Comparison of ENCODE assay signal across 10 mouse cellular contexts in the genomic region with DNA sequence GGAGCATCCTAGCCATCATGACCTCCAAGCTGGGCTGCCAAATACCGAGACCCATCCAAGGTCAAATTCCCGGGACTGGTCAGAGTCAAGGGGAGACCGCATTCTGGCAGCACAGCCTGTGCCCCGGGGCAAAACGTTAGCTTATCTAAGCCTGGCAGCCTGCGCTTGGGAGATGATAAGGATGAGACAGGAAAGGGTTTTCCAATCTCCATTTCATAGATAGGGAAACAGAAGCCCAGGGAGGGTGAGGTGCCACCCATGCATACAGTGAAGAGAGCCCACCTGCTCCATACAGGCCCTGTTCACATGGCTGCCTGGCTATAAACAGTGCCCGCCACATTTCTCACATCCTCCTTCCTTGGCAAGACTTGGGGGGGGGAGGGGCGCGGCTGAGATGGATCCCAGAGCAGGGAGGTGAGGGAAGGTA. TPM values are rescaled to one million over a fixed set of nuclear protein-coding genes. Genes with fewer than 3 reads are reported as not detected.
A peak's percentile ranks its signal among the peaks of the same experiment; 100 is the strongest.
DNase-seq lines count a peak whose midpoint lies in the region; ATAC-seq and TF ChIP-seq lines count a peak whose summit lies in the region.
"Had no signal": no experiment of that assay in that cellular context is flagged by ENCODE, and none has a peak within 500 bp of the region (broad histone marks: within the 10 kb centered on the region; RNA-seq: fewer than 3 reads in every experiment).

No protein-coding gene starts in this region.

- H3K27ac ChIP-seq in cerebellum, adult 2 months (ENCODE audit: insufficient read depth, low read length): peak overlapping the region; percentile 13; the same call in 1 of the 2 replicates
- 0 out of 2 replicates have a peak overlapping the region, but pooled peaks have one; percentile 24 for H3K27ac ChIP-seq in kidney, embryonic 14.5 days (ENCODE audit: low read depth, low read length)

- no peak overlapping the region for H3K4me2 ChIP-seq in kidney, embryonic 14.5 days (replicated peaks; ENCODE audit: low read depth, low read length)

- no peak overlapping the region for H3K4me3 ChIP-seq in cerebellum, adult 2 months (replicated peaks; ENCODE audit: insufficient read depth, low read depth, low read length)
- H3K4me3 ChIP-seq in kidney, embryonic 14.5 days (ENCODE audit: low read length): no peak overlapping the region

- WGBS in cerebellum, adult 2 months: 11% methylated on average over 9 of the region's 9 CpGs
- WGBS in kidney, embryonic 14.5 days: 54% methylated on average over 9 of the region's 9 CpGs

- H3K9me3 ChIP-seq in kidney, embryonic 14.5 days (ENCODE audit: control insufficient read depth, low read length): no peaks in the 10 kb centered on the region

- H3K27me3 ChIP-seq in cerebellum, adult 2 months (ENCODE audit: control insufficient read depth, insufficient read depth, low read length): no peaks in the 10 kb centered on the region
- peaks cover 10% of the 10 kb centered on the region; the same call in 1 of the 2 replicates for H3K27me3 ChIP-seq in kidney, embryonic 14.5 days (ENCODE audit: control insufficient read depth, insufficient read depth, low read length)

- no peak for DNase-seq in cerebellum, adult 2 months
- no peak for DNase-seq in cerebellum, adult 9-10 months
- peak; percentile 88 for DNase-seq in adrenal gland, adult 2 months
- peak; percentile 73 to 83 for DNase-seq in heart, adult 18-20 months
- DNase-seq in lung, postnatal 10 days: peak; percentile 40
- no peak for DNase-seq in urinary bladder, adult 2 months (ENCODE audit: low spot score)
- DNase-seq in gastrocnemius, postnatal 4 days (ENCODE audit: low spot score in 2 of 2): no peak

- no peak for TF ChIP-seq CTCF in cerebellum, adult 2 months (IDR thresholded peaks at IDR 0.05; ENCODE audit: borderline replicate concordance, insufficient read depth, low read depth, low read length)

- no peak for ATAC-seq in kidney, embryonic 14.5 days (ENCODE audit: low FRiP score, low TSS enrichment)

- TF ChIP-seq POLR2A in cerebellum, adult 2 months (IDR thresholded peaks at IDR 0.05; ENCODE audit: borderline replicate concordance, insufficient read depth, low read length): no peak

- H3K4me1 ChIP-seq in cerebellum, adult 2 months (ENCODE audit: control insufficient read depth, insufficient read depth, low read length): peaks cover 87% of the 10 kb centered on the region
- H3K4me1 ChIP-seq in kidney, embryonic 14.5 days (ENCODE audit: control insufficient read depth, insufficient read depth, low read length): peaks cover 35% of the 10 kb centered on the region

- H3K9ac ChIP-seq in kidney, embryonic 14.5 days (ENCODE audit: low read depth, low read length): no peak overlapping the region

- no peaks in the 10 kb centered on the region for H3K36me3 ChIP-seq in kidney, embryonic 14.5 days (ENCODE audit: control insufficient read depth, insufficient read depth, low read length)

RNA-seq across cellular contexts. Expression of a gene that starts 32.6 kb away (rescaled TPM):
- polyA plus RNA-seq in cerebellum, adult 2 months (2012; rRNA removed): 17.7 and 21.6 TPM in 2 replicates
- 10 to 100 TPM; 13.9 to 16.2 TPM for total RNA-seq in adrenal gland, adult 2 months (2021)
- 19.3 and 20.3 TPM in 2 replicates for polyA plus RNA-seq in adrenal gland, adult 2 months (2012; rRNA removed)
- total RNA-seq in heart, adult 18-20 months (2021): 10 to 100 TPM; 18.7 to 20.4 TPM
- polyA plus RNA-seq in kidney, embryonic 14.5 days (2014; fragmentation: Nextera tagmentation; extraction: Ambion mirVana): 3.6 and 3.7 TPM in 2 replicates
- 0.95 and 4.0 TPM in 2 replicates for polyA plus RNA-seq in urinary bladder, adult 2 months (2012; rRNA removed)
- 10 to 100 TPM; 18.9 TPM for total RNA-seq in gastrocnemius, postnatal 4 days (2021)

RNA-seq across cellular contexts. Expression of a gene that starts 43.8 kb away (rescaled TPM):
- not detected in 2 replicates for polyA plus RNA-seq in cerebellum, adult 2 months (2012; rRNA removed)
- not detected for total RNA-seq in adrenal gland, adult 2 months (2021)
- polyA plus RNA-seq in adrenal gland, adult 2 months (2012; rRNA removed): not detected in 2 replicates
- total RNA-seq in heart, adult 18-20 months (2021): not detected
- polyA plus RNA-seq in kidney, embryonic 14.5 days (2014; fragmentation: Nextera tagmentation; extraction: Ambion mirVana): not detected in 2 replicates
- 0.06 TPM in 1 of 2 replicates, not detected in the other for polyA plus RNA-seq in urinary bladder, adult 2 months (2012; rRNA removed)
- total RNA-seq in gastrocnemius, postnatal 4 days (2021): not detected
- polyA plus RNA-seq: C2C12; intestine, embryonic 14.5 days had no signal

RNA-seq across cellular contexts. Expression of a gene that starts 54.9 kb away (rescaled TPM):
- 199 and 206 TPM in 2 replicates for polyA plus RNA-seq in cerebellum, adult 2 months (2012; rRNA removed)
- total RNA-seq in adrenal gland, adult 2 months (2021): 10 to 100 TPM; 53.8 to 55.5 TPM
- 159 and 161 TPM in 2 replicates for polyA plus RNA-seq in adrenal gland, adult 2 months (2012; rRNA removed)
- total RNA-seq in heart, adult 18-20 months (2021): 10 to 100 TPM; 62.0 to 69.1 TPM
- 59.8 and 74.9 TPM in 2 replicates for polyA plus RNA-seq in kidney, embryonic 14.5 days (2014; fragmentation: Nextera tagmentation; extraction: Ambion mirVana)
- 108 and 113 TPM in 2 replicates for polyA plus RNA-seq in urinary bladder, adult 2 months (2012; rRNA removed)
- total RNA-seq in gastrocnemius, postnatal 4 days (2021): 10 to 100 TPM; 45.6 to 49.6 TPM

RNA-seq across cellular contexts. Expression of a gene that starts 55.1 kb away (rescaled TPM):
- polyA plus RNA-seq in cerebellum, adult 2 months (2012; rRNA removed): 8.5 and 8.7 TPM in 2 replicates
- total RNA-seq in adrenal gland, adult 2 months (2021): 1 to 10 TPM; 6.0 to 7.8 TPM
- 6.8 and 8.0 TPM in 2 replicates for polyA plus RNA-seq in adrenal gland, adult 2 months (2012; rRNA removed)
- total RNA-seq in heart, adult 18-20 months (2021): 1 to 10 TPM; 3.6 to 4.0 TPM
- 10.6 and 14.7 TPM in 2 replicates for polyA plus RNA-seq in kidney, embryonic 14.5 days (2014; fragmentation: Nextera tagmentation; extraction: Ambion mirVana)
- 16.2 and 20.8 TPM in 2 replicates for polyA plus RNA-seq in urinary bladder, adult 2 months (2012; rRNA removed)
- 10 to 100 TPM in 1 of 2 experiments, 1 to 10 TPM in 1; 9.7 to 10.3 TPM for total RNA-seq in gastrocnemius, postnatal 4 days (2021)

Comparison
In these comparisons a context has a peak if more than half of its experiments do, and no peak if none do; other contexts are left out.
1. DNase-seq: peak in adrenal gland, adult 2 months (single experiment), heart, adult 18-20 months (2 of 2) and lung, postnatal 10 days (single experiment); none in cerebellum, adult 2 months (0 of 2), cerebellum, adult 9-10 months (single experiment), urinary bladder, adult 2 months (single experiment) and gastrocnemius, postnatal 4 days (0 of 2).